ENCODE assay signal across 13 mouse cellular contexts in the genomic region with DNA sequence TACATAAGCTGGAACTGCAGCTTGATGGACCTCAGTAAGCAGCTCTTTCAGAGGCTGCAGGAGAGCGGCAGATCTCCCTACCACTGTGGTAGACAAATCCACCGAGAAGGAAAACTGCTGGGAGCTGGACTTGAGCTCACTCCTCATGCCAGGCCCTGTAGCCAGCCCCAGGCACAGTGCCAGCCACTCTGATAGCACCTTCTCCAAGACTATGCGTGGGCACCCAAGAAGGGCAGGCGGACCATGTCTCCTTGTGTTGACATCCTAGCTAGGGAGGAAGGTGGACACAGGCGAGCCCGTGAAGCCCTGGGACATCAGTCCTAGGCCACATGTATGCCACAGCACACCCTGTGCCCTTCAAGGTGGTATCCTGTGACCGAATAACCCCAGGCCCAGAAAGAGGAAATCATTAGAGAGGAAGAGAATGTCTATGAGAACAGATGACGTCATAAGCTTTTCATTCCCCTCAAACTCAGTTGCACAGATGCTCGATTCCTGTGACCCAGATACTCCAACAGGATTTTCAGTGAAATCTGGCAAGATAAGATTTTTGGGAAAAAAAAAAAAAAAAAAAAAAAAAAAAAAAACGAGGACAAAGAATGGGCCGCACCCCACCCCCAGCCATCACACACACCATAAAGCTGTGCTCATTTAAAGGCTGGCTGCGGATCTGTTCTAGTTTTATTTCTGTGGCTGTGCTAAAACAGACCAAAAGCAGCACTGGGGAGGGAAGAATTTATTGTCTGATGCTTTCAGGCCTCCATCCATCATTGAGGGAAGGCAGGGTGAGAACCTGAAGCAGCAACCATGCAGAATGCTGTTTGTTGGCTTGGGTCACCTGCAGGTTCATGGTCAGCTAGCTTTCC. TPM values are rescaled to one million over a fixed set of nuclear protein-coding genes. Genes with fewer than 3 reads are reported as not detected.
DNase-seq lines count a peak whose midpoint lies in the region; ATAC-seq lines count a peak whose summit lies in the region.
"Had no signal": no experiment of that assay in that cellular context is flagged by ENCODE, and none has a peak within 500 bp of the region (broad histone marks: within the 10 kb centered on the region; RNA-seq: fewer than 3 reads in every experiment).

No protein-coding gene starts in this region.

- ATAC-seq in megakaryocyte, adult 5-6 weeks (ENCODE audit: poor library complexity, severe bottlenecking), result 0 out of 2 replicates have a peak, but pooled peaks have one; percentile 15
- ATAC-seq: inflammation-experienced regulatory T-cells, adult 6 months had no signal

- DNase-seq in heart, postnatal 4 days, result peak; percentile 19
- no peak for DNase-seq in heart, adult 18-20 months
- DNase-seq in Muller cell, postnatal 12 days (ENCODE audit: inconsistent ontology term), result peak; percentile 55
- DNase-seq in cerebellum, postnatal 14 days, result peak; percentile 79 to 82
- no peak for DNase-seq in embryo, embryonic 10 days (ENCODE audit: low spot score)
- DNase-seq in spleen, postnatal 4 days (ENCODE audit: low spot score in 2 of 2), result no peak
- DNase-seq in adrenal gland, postnatal 14 days, result no peak
- DNase-seq: B cell, adult 2 months had no signal

RNA-seq across cellular contexts. Expression of a gene that starts 18.1 kb away (rescaled TPM):
- total RNA-seq in heart, postnatal 4 days (2021), result 1 to 10 TPM; 6.2 to 7.5 TPM
- 1 to 10 TPM; 1.2 to 1.8 TPM for total RNA-seq in heart, adult 18-20 months (2021)
- not detected in 2 replicates for total RNA-seq in megakaryocyte, adult 5-6 weeks (2015)
- total RNA-seq in megakaryocyte, adult 5-6 weeks (2017), result not detected in 2 replicates
- total RNA-seq in adrenal gland, postnatal 14 days (2021), result 18.5 and 25.5 TPM in 2 replicates
- total RNA-seq: neutrophil, adult 5-6 weeks had no signal

RNA-seq across cellular contexts. Expression of a gene that starts 51.4 kb away (rescaled TPM):
- total RNA-seq in heart, postnatal 4 days (2021), result not detected
- total RNA-seq in heart, adult 18-20 months (2021), result not detected
- total RNA-seq in megakaryocyte, adult 5-6 weeks (2015), result not detected in 2 replicates
- not detected in 2 replicates for total RNA-seq in megakaryocyte, adult 5-6 weeks (2017)
- total RNA-seq in adrenal gland, postnatal 14 days (2021), result 2.3 and 40.2 TPM in 2 replicates
- total RNA-seq: heart, adult 8-10 months; layer of hippocampus, adult 18-20 months; neutrophil, adult 5-6 weeks had no signal

Comparison
In these comparisons a context has a peak if more than half of its experiments do, and no peak if none do; other contexts are left out.
1. DNase-seq: peak in heart, postnatal 4 days (single experiment), Muller cell, postnatal 12 days (single experiment) and cerebellum, postnatal 14 days (2 of 2); none in heart, adult 18-20 months (0 of 2), embryo, embryonic 10 days (single experiment), spleen, postnatal 4 days (0 of 2) and adrenal gland, postnatal 14 days (single experiment).